Mouse (Mus musculus): ENCODE data around the gene Ago3.
A peak's percentile ranks its signal among the peaks of the same experiment; 100 is the strongest.

The Ago3 gene

DNA sequence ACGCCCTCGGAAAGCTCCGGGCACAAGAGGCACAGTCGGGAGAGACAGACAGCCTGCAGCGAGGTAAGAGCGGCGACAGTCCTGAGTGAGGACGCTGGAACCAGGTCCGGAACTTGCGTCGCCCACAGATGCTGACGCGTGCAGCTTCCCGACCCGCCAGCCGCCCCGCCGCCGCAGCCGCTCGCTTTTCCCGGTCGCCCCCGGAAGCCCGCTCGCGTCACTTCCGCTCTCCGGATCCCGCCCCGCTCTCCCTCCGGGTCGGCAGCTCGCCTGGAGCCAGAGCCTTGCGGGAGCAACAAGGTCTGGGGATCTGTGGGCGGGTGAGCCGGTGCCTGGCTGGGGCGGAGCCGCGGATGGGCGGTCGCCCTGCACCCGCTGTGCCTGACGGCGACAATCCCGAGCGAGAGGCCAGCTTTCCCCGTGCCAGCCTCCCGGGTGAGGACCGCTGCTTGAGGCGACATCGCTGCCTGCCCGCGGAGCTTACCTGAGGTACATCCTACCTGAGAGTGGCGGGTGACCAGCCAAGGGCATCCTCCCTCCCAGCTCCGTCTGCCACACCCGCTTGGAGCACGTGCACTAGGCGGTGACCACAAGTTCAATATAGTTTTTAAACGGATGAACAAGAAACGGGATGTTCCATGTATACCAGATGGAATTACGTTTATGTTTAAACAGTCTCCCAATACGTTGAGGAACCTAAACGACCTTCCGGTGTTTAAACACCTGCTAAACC is at the start of gene Ago3:
Gene Ago3, minus strand, starts transcription at position 210 of the 733 bp plus-strand sequence.
- DNase-seq (ENCODE audit: low read depth, low spot score), result peak; percentile 93

DNA sequence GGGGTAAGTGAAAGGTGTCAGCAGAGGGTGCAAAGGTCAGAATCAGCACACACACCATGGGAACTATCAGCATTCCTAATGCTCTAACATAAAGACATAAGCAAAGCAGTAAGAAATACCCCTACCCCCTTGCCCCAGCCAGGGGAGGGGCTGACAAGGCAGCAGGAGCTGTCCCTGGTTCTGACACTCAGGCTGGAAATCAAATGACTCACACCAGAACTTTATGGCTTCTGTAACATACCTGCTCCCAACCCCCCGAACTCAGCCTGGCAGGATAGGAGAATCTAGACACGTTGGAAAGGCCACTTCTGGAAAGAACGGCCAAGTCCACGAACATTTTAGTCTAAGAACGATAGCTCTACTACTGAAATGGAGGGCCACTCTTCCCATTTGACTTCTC is 43.7 kb upstream of the Ago3 start:
- DNase-seq (ENCODE audit: low read depth, low spot score), result no peak

DNA sequence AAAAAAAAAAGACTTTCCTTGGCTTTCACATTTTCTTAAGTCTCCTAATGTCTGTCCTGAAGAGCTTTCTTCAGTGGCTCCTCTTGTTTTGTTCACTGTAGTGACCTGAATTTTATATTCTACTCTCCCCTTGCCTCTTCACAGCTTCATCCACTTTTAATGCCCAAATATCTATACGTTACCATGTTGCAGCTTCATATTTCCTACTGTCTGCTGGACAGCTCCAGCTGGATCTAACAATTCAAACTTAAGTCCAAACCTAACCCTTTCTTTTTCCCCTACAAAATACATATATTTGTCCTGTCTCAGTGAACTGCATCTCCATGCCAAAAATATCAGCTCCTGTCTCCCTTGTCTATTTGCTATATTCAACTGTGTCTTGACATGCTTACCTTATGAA is 40.0 kb upstream of the Ago3 start:
- DNase-seq (ENCODE audit: low read depth, low spot score), result no peak

DNA sequence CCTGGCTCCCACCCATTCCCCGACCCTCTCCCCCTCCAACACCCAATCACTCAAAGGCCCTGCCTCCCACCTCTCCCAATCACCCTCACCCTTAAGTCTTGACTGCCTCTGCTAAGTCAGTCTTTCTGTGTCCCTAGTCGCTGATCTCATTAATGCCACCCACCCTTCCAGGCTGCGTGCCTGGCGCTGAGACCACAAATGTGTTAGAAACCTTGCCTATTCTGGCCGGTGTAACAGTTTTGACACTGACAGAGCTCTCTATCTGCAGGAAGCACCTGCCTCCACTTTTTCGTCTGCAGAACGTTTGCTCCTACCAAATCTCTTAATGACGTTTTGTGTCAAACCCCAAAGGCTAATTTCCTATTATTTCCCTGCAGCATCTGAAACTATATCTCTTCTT is 39.6 kb upstream of the Ago3 start:
- no peak for DNase-seq (ENCODE audit: low read depth, low spot score)

GRCm38 (mm10) chr4:126468285-126468901 is 39.0 kb upstream of the Ago3 start, which contains the start of gene Ago1:
Gene Ago1, minus strand, starts transcription at chr4:126468583.
- DNase-seq (ENCODE audit: low read depth, low spot score), result peak; percentile 96

GRCm38 (mm10) chr4:126467721-126468284 is 38.4 kb upstream of the Ago3 start:
- peak; percentile 93 for DNase-seq (ENCODE audit: low read depth, low spot score)

DNA sequence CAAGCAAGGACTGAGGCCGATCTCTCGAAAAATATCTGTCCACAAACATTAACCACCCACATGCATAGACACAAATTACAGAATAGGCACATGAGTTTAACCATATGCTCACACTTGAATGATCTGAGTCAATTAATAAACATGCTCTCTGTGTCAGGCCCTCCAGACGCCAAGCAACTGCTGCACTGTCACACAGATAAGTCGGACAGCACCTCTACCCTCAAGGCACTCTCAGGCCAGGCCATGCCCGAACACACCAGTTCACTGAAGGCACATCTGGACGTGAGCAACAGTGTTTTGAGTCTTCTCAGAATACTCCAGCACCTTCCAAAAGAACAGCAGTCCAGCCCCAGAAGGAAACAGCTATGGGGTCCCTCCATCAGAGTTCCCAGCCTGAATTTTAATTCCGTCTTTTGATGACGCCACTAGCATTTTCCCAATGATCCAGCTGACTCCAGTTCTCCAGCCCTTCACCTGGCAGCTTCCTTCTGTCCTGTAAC is 36.9 kb upstream of the Ago3 start:
- DNase-seq (ENCODE audit: low read depth, low spot score), result no peak

DNA sequence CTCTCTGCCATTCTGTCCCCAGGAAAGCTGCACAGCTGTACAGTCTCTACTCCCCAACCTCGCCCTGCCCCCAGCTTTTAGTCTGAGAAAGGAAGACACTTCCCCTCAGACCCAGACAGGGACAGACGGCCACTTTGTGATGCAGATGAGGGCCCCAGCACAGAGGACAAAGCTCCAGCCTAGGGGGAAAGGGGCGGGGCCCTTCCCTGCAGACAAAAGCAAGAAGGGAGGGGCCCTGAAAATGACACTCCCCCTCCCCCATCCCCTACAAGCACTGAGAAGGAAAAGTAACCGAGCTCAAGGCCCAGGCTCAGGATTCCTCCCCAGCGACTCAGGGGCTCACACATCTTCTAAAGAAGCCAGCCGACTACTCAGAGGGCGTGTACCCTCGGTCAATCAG is 36.5 kb upstream of the Ago3 start:
- peak; percentile 72 for DNase-seq (ENCODE audit: low read depth, low spot score)

GRCm38 (mm10) chr4:126464892-126465235 is 35.5 kb upstream of the Ago3 start:
- DNase-seq (ENCODE audit: low read depth, low spot score), result no peak

GRCm38 (mm10) chr4:126464189-126464891 is 35.0 kb upstream of the Ago3 start:
- no peak for DNase-seq (ENCODE audit: low read depth, low spot score)

DNA sequence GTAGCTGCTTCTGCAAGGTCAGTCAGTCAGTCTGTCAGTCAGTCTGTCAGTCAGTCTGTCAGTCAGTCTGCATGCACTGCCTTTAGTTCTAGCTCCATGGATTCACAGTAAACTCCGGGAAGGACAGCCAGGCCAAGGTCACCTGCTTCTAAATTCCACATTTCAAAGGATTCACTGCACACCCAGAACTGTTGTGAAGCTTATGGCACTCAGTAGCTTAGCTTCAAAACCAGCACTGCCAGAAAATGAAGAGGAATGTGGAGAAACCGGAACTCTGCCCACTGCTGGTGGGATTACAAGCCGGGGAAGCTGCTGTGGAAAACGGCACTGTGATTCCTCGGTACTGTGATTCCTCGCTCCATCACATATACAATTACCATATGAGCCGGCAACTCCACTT is 26.1 kb upstream of the Ago3 start:
- no peak for DNase-seq (ENCODE audit: low read depth, low spot score)

GRCm38 (mm10) chr4:126454547-126455254 is 25.3 kb upstream of the Ago3 start:
- no peak for DNase-seq (ENCODE audit: low read depth, low spot score)

DNA sequence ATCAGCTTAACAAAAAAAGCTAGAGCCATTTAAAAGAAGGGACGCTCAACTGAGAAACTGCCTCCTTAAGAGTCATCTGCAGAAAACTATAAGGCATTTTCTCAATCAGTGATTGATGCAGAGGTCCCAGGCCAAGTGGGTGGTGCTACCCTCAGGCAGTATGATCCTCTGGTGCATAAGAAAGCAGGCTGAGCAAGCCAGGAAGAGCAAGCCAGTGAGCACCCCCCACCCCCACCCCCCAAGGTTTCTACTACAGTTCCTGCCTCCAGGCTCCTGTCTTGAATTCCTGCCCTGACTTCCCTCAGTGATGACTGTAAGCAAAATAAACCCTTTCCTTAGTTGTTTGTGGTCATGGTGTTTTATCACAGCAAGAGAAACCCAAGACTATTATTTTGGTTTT is 20.9 kb upstream of the Ago3 start:
- no peak for DNase-seq (ENCODE audit: low read depth, low spot score)

- DNase-seq (ENCODE audit: low read depth, low spot score), result no peak
These were observed 17.8 kb upstream of the Ago3 start for GRCm38 (mm10) chr4:126447126-126447525.

DNA sequence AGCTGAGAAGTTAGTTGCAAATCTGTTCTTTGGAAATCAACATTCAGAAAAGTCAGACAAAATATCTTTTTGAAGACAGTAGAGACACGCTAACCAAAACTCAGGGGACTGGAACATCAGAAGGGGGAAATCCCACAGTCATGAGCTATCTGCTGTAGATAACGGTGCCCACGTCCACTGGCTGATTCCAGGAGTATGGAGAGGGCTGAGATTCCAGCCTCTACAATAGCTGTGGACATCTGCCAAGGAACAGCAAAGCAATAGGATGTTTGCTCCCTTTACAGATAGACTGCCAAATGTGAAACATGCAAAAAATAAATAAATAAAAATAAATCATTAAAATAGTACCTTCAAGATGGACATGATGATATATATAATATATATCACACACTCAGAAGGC is 15.2 kb upstream of the Ago3 start:
- DNase-seq (ENCODE audit: low read depth, low spot score), result no peak

- DNase-seq (ENCODE audit: low read depth, low spot score), result no peak
These were observed 8.9 kb upstream of the Ago3 start for GRCm38 (mm10) chr4:126438261-126438660.

DNA sequence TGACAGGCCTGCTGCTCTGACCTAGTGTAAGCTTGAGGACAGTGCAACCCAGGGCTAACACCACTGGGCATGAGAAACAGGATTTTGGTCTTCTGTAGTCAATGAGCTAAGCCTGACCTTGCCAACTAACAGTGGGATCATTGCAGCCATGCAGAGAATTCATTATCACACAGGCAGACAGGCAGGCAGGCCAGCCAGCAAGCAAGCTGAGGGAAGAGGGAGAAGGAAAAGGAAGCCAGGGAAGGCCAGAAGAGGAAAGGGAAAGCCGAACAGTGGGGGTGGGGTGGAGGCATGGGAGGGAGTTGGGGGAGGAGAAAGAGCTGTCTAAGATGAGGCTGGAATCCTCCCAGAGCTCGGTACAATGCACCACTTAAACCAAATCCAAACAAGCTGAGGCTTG is 6.9 kb upstream of the Ago3 start:
- no peak for DNase-seq (ENCODE audit: low read depth, low spot score)

DNA sequence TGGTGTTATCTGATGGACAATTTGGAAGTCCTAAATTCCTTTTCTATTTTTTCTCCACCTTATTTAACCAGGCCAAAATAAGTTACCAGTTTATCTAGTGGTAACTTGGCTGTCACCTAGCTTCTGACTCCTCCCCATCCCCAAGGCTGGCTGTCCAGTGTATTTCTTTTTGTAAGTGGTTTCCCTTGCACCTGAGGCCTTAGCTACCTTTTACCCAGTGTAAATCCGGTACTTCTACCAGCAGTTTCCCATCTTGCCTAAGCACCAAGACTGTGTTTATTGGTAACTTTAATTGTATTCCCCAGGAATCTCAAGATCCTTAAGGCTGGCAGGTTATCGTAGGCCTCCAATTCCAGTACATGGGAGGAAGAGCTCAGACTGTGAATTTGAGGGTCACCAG is 4.7 kb upstream of the Ago3 start:
- DNase-seq (ENCODE audit: low read depth, low spot score), result no peak

- DNase-seq (ENCODE audit: low read depth, low spot score), result no peak
These were observed 3.8 kb upstream of the Ago3 start for GRCm38 (mm10) chr4:126433175-126433574.

DNA sequence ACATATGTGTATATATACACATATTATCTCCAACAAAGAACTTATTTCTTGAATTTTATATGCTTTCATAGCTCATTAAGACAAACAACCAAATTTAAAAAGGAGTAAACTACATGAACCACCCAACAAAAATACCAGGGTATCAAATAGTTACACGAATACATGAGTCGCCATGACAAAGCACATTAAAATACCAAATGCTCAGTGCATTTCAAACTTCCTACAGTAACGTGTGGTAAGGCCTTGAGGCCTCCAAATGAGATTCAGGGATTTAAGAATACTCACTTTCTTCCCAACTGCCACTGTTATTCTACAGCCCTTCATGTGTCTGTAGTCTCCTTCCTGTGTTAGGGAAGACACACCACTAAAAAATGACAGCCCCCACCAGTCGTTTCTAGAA is 2.4 kb upstream of the Ago3 start:
- DNase-seq (ENCODE audit: low read depth, low spot score), result no peak

DNA sequence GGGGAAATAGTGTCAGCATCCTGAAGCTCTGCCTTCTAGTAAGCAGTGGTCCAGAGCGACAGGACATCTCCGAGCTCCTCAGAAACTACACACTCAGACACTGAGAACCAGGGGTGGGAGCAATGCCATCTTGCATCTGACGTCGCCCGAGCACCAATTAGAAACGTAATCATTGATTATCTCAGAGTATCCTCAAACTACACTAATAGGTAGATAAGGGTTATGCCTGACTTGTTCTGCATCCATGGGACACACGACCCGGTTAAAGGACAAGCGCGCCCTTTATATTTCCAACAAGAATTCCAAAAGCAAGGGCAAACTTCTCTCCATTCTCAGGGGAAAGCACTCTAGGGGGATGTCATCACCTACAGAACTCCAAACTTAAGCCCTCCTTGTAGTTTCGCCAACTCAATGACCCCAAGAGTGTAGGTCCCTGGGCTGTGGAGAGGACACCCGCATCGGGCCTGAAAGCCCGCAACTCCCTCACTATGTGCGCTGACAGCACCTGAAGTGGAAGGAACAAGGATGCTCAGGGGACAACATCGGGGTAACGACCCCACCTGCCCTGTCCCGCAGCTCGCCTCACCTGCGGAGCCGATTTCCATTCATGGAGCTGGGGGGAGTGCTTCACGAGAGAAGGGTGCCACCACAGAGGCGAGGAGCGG is 542 bp downstream of the Ago3 start:
- DNase-seq (ENCODE audit: low read depth, low spot score), result no peak

Measured in A20 (cell line).